Mouse (Mus musculus): ENCODE results near the gene Atad1. TPM values are rescaled to one million over a fixed set of nuclear protein-coding genes. Genes with fewer than 3 reads are reported as not detected.
A peak's percentile ranks its signal among the peaks of the same experiment; 100 is the strongest.
"Not testable (repeated sequence)": the region's sequence is repeated elsewhere in the genome, so short reads cannot be mapped to it uniquely, and the experiment has no call there.

Atad1 gene
- 110 and 113 TPM in 2 replicates for polyA plus RNA-seq (2014; fragmentation: Nextera tagmentation; extraction: Ambion mirVana)

DNA sequence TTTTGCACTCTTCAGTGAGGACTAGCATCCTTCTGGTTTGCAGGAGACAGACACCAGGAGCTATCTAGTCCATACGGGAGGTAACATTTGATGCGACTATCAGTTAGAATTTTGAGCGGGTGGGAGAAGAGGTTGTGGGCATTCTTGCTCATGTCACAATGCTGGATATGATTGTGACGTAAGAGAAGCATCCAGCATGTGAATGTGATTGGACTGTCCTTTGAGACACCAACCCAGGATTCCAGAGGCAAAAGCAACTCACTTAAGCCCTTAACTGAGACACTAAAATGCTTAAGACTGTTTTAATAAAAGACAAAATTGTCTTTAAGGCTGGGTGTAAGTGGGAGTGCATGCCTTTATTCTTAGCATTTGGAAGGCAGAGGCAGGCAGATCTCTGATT is at the start of gene Atad1:
Gene Atad1 (minus strand): TSS at position 101 of the 400 bp plus-strand sequence.
- H3K9ac ChIP-seq (ENCODE audit: low read depth, low read length): no peak within 1 kb of the TSS
- H3K27me3 ChIP-seq (ENCODE audit: control insufficient read depth, insufficient read depth, low read length): no peaks in the 10 kb centered on the region
- no peak within 1 kb of the TSS for H3K4me2 ChIP-seq (replicated peaks; ENCODE audit: low read depth, low read length)
- DNase-seq (ENCODE audit: low spot score) (no peak), ATAC-seq (ENCODE audit: low FRiP score) (no peak)
- no peaks in the 10 kb centered on the region for H3K9me3 ChIP-seq (ENCODE audit: control insufficient read depth, low read length)
- H3K4me1 ChIP-seq (replicated peaks; ENCODE audit: control insufficient read depth, insufficient read depth, low read length): no peaks in the 10 kb centered on the region
- H3K36me3 ChIP-seq (ENCODE audit: control insufficient read depth, insufficient read depth, low read length): no peaks in the 10 kb centered on the region
- H3K27ac ChIP-seq (ENCODE audit: low read depth, low read length): no peak within 1 kb of the TSS
- no peak within 1 kb of the TSS for H3K4me3 ChIP-seq (ENCODE audit: low read depth, low read length)
- WGBS: 96% methylated on average over 4 of the region's 4 CpGs

DNA sequence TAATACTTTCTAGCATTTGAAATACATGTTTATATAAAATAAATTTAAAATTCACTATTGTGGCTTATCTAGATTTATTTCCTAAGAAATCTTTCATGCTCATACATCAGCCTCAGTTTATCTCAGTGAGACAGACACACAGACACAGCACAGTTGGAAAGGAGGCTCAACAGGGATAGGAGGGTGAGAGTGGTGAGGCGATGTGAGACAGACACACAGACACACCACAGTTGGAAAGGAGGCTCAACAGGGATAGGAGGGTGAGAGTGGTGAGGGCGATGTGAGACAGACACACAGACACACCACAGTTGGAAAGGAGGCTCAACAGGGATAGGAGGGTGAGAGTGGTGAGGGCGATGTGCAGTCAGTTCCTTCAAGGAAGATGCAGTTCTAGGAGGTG is 48.4 kb upstream of the Atad1 start:
- not testable (repeated sequence) for H3K9me3 ChIP-seq (ENCODE audit: control insufficient read depth, low read length); H3K4me1 ChIP-seq (replicated peaks; ENCODE audit: control insufficient read depth, insufficient read depth, low read length); H3K4me3 ChIP-seq (ENCODE audit: low read depth, low read length); H3K36me3 ChIP-seq (ENCODE audit: control insufficient read depth, insufficient read depth, low read length); H3K4me2 ChIP-seq (replicated peaks; ENCODE audit: low read depth, low read length); H3K27me3 ChIP-seq (ENCODE audit: control insufficient read depth, insufficient read depth, low read length); H3K27ac ChIP-seq (ENCODE audit: low read depth, low read length); H3K9ac ChIP-seq (ENCODE audit: low read depth, low read length); ATAC-seq (ENCODE audit: low FRiP score); DNase-seq (ENCODE audit: low spot score)
- WGBS: 88% methylated on average over 3 of the region's 3 CpGs

DNA sequence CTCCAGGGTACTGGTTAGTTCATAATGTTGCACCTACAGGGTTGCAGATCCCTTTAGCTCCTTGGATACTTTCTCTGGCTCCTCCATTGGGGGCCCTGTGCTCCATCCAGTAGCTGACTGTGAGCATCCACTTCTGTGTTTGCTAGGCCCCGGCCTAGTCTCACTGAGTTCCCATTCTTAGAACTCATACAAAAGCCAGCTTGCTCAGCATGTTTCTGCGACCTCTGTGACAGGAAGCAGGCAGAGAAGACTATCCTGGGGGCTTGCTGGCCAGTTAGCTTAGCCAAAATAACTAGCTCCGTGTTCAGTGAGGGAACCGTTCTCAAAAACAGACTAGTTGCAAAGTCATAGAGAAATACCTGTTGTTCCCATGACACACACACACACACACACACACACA is 47.8 kb upstream of the Atad1 start:
- 50% methylated on average over 4 of the region's 4 CpGs for whole genome bisulfite sequencing
- H3K9ac ChIP-seq (ENCODE audit: low read depth, low read length); H3K36me3 ChIP-seq (ENCODE audit: control insufficient read depth, insufficient read depth, low read length); H3K4me2 ChIP-seq (replicated peaks; ENCODE audit: low read depth, low read length); H3K27ac ChIP-seq (ENCODE audit: low read depth, low read length); H3K27me3 ChIP-seq (ENCODE audit: control insufficient read depth, insufficient read depth, low read length); H3K9me3 ChIP-seq (ENCODE audit: control insufficient read depth, low read length); H3K4me3 ChIP-seq (ENCODE audit: low read depth, low read length); DNase-seq (ENCODE audit: low spot score); H3K4me1 ChIP-seq (replicated peaks; ENCODE audit: control insufficient read depth, insufficient read depth, low read length); ATAC-seq (ENCODE audit: low FRiP score): not testable (repeated sequence)

DNA sequence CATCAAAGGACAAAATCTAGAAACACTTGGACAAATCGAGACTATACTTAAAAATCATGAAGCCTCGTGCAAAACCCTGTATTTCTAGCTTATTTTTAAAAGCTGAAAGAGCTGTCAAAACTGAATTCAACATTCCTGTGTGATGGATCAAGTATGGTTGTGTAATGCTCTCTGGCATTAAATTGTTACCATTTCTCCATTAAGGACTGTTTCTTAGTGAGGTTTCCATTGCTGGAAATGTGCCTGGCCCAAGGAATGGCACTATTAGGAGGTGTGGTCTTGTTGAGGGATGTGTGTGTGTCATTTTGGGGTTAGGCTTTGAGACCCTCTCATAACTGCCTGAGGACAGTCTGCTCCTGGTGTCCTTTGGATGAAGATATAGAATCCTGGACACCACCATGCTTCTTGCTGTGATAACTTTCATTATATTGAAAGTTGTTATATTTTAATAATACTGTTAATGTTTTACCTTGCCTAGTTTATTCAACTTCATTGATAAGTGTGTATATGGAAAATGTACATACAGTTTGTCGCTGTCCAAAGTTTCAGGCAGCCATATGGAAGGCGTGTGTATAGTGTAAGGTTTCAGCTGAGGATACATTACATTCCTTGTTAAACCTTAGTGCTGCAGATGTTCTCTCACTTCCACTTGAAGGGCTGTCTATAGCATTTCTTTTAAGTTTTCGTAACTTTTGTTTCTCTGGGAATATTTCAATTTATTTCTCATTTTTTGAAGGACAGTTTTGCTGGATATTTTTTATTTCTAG is 41.9 kb upstream of the Atad1 start:
- WGBS: 86% methylated on average over 5 of the region's 5 CpGs
- Histone ChIP-seq H3K27me3 (ENCODE audit: control insufficient read depth, insufficient read depth, low read length) (no peaks in the 10 kb centered on the region), H3K4me2 (replicated peaks; ENCODE audit: low read depth, low read length) (no peak overlapping the region), H3K27ac (ENCODE audit: low read depth, low read length) (no peak overlapping the region), H3K4me3 (ENCODE audit: low read depth, low read length) (no peak overlapping the region), H3K9ac (ENCODE audit: low read depth, low read length) (no peak overlapping the region), H3K4me1 (replicated peaks; ENCODE audit: control insufficient read depth, insufficient read depth, low read length) (no peaks in the 10 kb centered on the region), H3K9me3 (ENCODE audit: control insufficient read depth, low read length) (no peaks in the 10 kb centered on the region), H3K36me3 (ENCODE audit: control insufficient read depth, insufficient read depth, low read length) (no peaks in the 10 kb centered on the region)
- ATAC-seq (ENCODE audit: low FRiP score): no peak
- no peak for DNase-seq (ENCODE audit: low spot score)

GRCm38 (mm10) chr19:32779131-32779530 is 39.5 kb upstream of the Atad1 start:
- no peak overlapping the region for H3K4me2 ChIP-seq (replicated peaks; ENCODE audit: low read depth, low read length)
- WGBS: 87% methylated on average over 3 of the region's 3 CpGs
- no peak overlapping the region for H3K4me3 ChIP-seq (ENCODE audit: low read depth, low read length)
- no peaks in the 10 kb centered on the region for H3K4me1 ChIP-seq (replicated peaks; ENCODE audit: control insufficient read depth, insufficient read depth, low read length)
- H3K27ac ChIP-seq (ENCODE audit: low read depth, low read length): no peak overlapping the region
- DNase-seq (ENCODE audit: low spot score) (no peak), ATAC-seq (ENCODE audit: low FRiP score) (no peak)
- no peaks in the 10 kb centered on the region for H3K27me3 ChIP-seq (ENCODE audit: control insufficient read depth, insufficient read depth, low read length)
- H3K36me3 ChIP-seq (ENCODE audit: control insufficient read depth, insufficient read depth, low read length): no peaks in the 10 kb centered on the region
- no peak overlapping the region for H3K9ac ChIP-seq (ENCODE audit: low read depth, low read length)
- H3K9me3 ChIP-seq (ENCODE audit: control insufficient read depth, low read length): no peaks in the 10 kb centered on the region

GRCm38 (mm10) chr19:32778411-32778810 is 38.8 kb upstream of the Atad1 start:
- Histone ChIP-seq H3K4me2 (replicated peaks; ENCODE audit: low read depth, low read length) (no peak overlapping the region), H3K36me3 (ENCODE audit: control insufficient read depth, insufficient read depth, low read length) (no peaks in the 10 kb centered on the region), H3K27ac (ENCODE audit: low read depth, low read length) (no peak overlapping the region), H3K4me3 (ENCODE audit: low read depth, low read length) (no peak overlapping the region), H3K9ac (ENCODE audit: low read depth, low read length) (no peak overlapping the region), H3K4me1 (replicated peaks; ENCODE audit: control insufficient read depth, insufficient read depth, low read length) (no peaks in the 10 kb centered on the region), H3K27me3 (ENCODE audit: control insufficient read depth, insufficient read depth, low read length) (no peaks in the 10 kb centered on the region), H3K9me3 (ENCODE audit: control insufficient read depth, low read length) (no peaks in the 10 kb centered on the region)
- DNase-seq (ENCODE audit: low spot score): no peak
- 62% methylated on average over 2 of the region's 2 CpGs for WGBS
- ATAC-seq (ENCODE audit: low FRiP score): no peak

- ATAC-seq (ENCODE audit: low FRiP score): no peak
- Histone ChIP-seq H3K36me3 (ENCODE audit: control insufficient read depth, insufficient read depth, low read length) (no peaks in the 10 kb centered on the region), H3K4me2 (replicated peaks; ENCODE audit: low read depth, low read length) (no peak overlapping the region), H3K9me3 (ENCODE audit: control insufficient read depth, low read length) (no peaks in the 10 kb centered on the region), H3K4me3 (ENCODE audit: low read depth, low read length) (no peak overlapping the region), H3K4me1 (replicated peaks; ENCODE audit: control insufficient read depth, insufficient read depth, low read length) (peaks cover 4% of the 10 kb centered on the region; the same call in 1 of the 2 replicates), H3K9ac (ENCODE audit: low read depth, low read length) (no peak overlapping the region), H3K27ac (ENCODE audit: low read depth, low read length) (no peak overlapping the region), H3K27me3 (ENCODE audit: control insufficient read depth, insufficient read depth, low read length) (no peaks in the 10 kb centered on the region)
- 90% methylated on average over 4 of the region's 4 CpGs for whole genome bisulfite sequencing
- DNase-seq (ENCODE audit: low spot score): no peak
Observed at GRCm38 (mm10) chr19:32762493-32762892, 22.9 kb upstream of the Atad1 start.

DNA sequence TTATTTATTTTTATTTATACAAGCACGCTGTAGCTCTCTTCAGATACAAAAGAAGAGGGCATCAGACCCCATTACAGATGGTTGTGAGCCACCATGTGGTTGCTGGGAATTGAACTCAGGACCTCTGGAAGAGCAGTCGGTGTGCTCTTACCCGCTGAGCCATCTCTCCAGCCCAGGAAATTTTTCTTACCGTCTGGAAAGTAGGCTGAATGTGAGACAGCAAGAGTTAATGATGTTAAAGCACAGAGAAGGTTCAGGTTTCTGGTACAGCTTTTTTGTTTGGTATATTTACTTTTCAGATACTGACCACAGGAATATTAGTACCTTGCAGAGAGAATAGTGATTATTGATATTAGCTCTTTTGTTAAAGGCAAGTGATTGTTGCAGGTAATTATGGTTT is 21.6 kb upstream of the Atad1 start:
- no peak overlapping the region for H3K4me2 ChIP-seq (replicated peaks; ENCODE audit: low read depth, low read length)
- H3K4me1 ChIP-seq (replicated peaks; ENCODE audit: control insufficient read depth, insufficient read depth, low read length): peaks cover 4% of the 10 kb centered on the region; the same call in 1 of the 2 replicates
- H3K36me3 ChIP-seq (ENCODE audit: control insufficient read depth, insufficient read depth, low read length): no peaks in the 10 kb centered on the region
- H3K9ac ChIP-seq (ENCODE audit: low read depth, low read length): no peak overlapping the region
- ATAC-seq (ENCODE audit: low FRiP score) (no peak), DNase-seq (ENCODE audit: low spot score) (no peak)
- H3K9me3 ChIP-seq (ENCODE audit: control insufficient read depth, low read length): no peaks in the 10 kb centered on the region
- no peak overlapping the region for H3K27ac ChIP-seq (ENCODE audit: low read depth, low read length)
- H3K27me3 ChIP-seq (ENCODE audit: control insufficient read depth, insufficient read depth, low read length): no peaks in the 10 kb centered on the region
- H3K4me3 ChIP-seq (ENCODE audit: low read depth, low read length): no peak overlapping the region
- WGBS: 74% methylated on average over 4 of the region's 4 CpGs

DNA sequence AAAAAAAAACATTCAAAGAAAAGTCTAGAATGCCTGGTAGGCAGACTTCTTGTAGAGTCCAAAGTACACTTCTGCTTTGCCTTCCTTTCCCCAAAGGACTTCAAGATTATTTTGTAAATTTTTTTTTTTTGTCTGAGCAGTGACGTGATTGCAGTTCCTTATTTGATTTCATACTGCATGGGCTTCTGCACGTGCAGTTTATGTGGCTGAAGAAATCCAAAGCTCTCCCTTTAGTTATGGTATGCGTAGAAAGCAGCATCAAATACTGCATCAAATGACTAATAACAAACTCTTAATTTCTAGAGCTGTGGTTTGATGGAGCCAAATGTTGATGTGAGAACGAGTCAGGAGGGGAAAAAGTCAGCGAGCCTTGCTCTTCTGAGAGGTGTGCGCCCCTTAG is 20.9 kb upstream of the Atad1 start:
- Histone ChIP-seq H3K4me1 (replicated peaks; ENCODE audit: control insufficient read depth, insufficient read depth, low read length) (peaks cover 4% of the 10 kb centered on the region; the same call in 1 of the 2 replicates), H3K4me2 (replicated peaks; ENCODE audit: low read depth, low read length) (peak overlapping the region; percentile 43), H3K36me3 (ENCODE audit: control insufficient read depth, insufficient read depth, low read length) (no peaks in the 10 kb centered on the region), H3K27ac (ENCODE audit: low read depth, low read length) (no peak overlapping the region), H3K27me3 (ENCODE audit: control insufficient read depth, insufficient read depth, low read length) (no peaks in the 10 kb centered on the region), H3K4me3 (ENCODE audit: low read depth, low read length) (peak overlapping the region; percentile 21), H3K9ac (ENCODE audit: low read depth, low read length) (no peak overlapping the region), H3K9me3 (ENCODE audit: control insufficient read depth, low read length) (no peaks in the 10 kb centered on the region)
- ATAC-seq (ENCODE audit: low FRiP score): no peak
- WGBS: 33% methylated on average over 6 of the region's 6 CpGs
- DNase-seq (ENCODE audit: low spot score): peak; percentile 8
